Mouse (Mus musculus) T-helper 2 cell (primary cell): ENCODE measurements around the gene A430033K04Rik.

Experiments
- in situ Hi-C: fragments of 300-600 bp; cut with MboI, MseI; formaldehyde crosslinking; loops from one replicate; pipeline ENCODE4 v1.15.1; 2025; ENCODE audit warnings: high pct_unique_total_duplicates

A430033K04Rik gene

GRCm38 (mm10) chr5:138694496-138695167 lies 72.0 kb downstream of the A430033K04Rik start:
- in situ Hi-C loops: loop anchor here (5.0 kb wide), 1 partner anchor 42 kb away; no protein-coding TSS in a partner anchor

GRCm38 (mm10) chr5:138697466-138697865 lies 74.8 kb downstream of the A430033K04Rik start:
- in situ Hi-C loops: loop anchor here (5.0 kb wide), 1 partner anchor 45 kb away; no protein-coding TSS in a partner anchor
